In genomic region chr15:57589404-57590377, GRCm38 (mm10) we compare ENCODE assay signal across 8 mouse cellular contexts.
DNase-seq lines count a peak whose midpoint lies in the region; ATAC-seq lines count a peak whose summit lies in the region.

No protein-coding gene starts in this region.

- no peak overlapping the region for H3K4me3 ChIP-seq in hindbrain, embryonic 13.5 days
- H3K4me3 ChIP-seq in midbrain, embryonic 12.5 days, result no peak overlapping the region

- DNase-seq in kidney, adult 9 months, result peak; percentile 23
- DNase-seq in kidney, adult 11 months, result no peak
- DNase-seq in cerebellum, postnatal 25 days, result peak; percentile 78 to 80
- DNase-seq in spleen, postnatal 4 days (ENCODE audit: low spot score in 2 of 2), result no peak
- no peak for DNase-seq in layer of hippocampus, postnatal 36 days
- DNase-seq in lung, postnatal 36 days, result no peak

- H3K27me3 ChIP-seq in hindbrain, embryonic 13.5 days, result no peaks in the 10 kb centered on the region
- H3K27me3 ChIP-seq in midbrain, embryonic 12.5 days, result no peaks in the 10 kb centered on the region

- peaks cover 22% of the 10 kb centered on the region for H3K4me1 ChIP-seq in hindbrain, embryonic 13.5 days (replicated peaks)
- H3K4me1 ChIP-seq in midbrain, embryonic 12.5 days, result peaks cover 16% of the 10 kb centered on the region

- WGBS in hindbrain, embryonic 13.5 days, result 37% methylated on average over 10 of the region's 12 CpGs
- 32% methylated on average over 11 of the region's 12 CpGs for WGBS in midbrain, embryonic 12.5 days

- peak overlapping the region; percentile 36 for H3K4me2 ChIP-seq in hindbrain, embryonic 13.5 days
- peak overlapping the region; percentile 21; the same call in 1 of the 2 replicates for H3K4me2 ChIP-seq in midbrain, embryonic 12.5 days (replicated peaks)

- peak; percentile 86 for ATAC-seq in hindbrain, embryonic 13.5 days (ENCODE audit: low FRiP score)
- peak; percentile 81 for ATAC-seq in midbrain, embryonic 12.5 days (ENCODE audit: low FRiP score, low read depth)

- peak overlapping the region; percentile 29; the same call in 1 of the 2 replicates for H3K9ac ChIP-seq in hindbrain, embryonic 13.5 days
- no peak overlapping the region for H3K9ac ChIP-seq in midbrain, embryonic 12.5 days (replicated peaks)

- H3K36me3 ChIP-seq in hindbrain, embryonic 13.5 days, result no peaks in the 10 kb centered on the region
- no peaks in the 10 kb centered on the region for H3K36me3 ChIP-seq in midbrain, embryonic 12.5 days

- H3K27ac ChIP-seq in hindbrain, embryonic 13.5 days, result peak overlapping the region; percentile 73
- H3K27ac ChIP-seq in midbrain, embryonic 12.5 days (replicated peaks), result peak overlapping the region; percentile 42

- no peaks in the 10 kb centered on the region for H3K9me3 ChIP-seq in hindbrain, embryonic 13.5 days
- no peaks in the 10 kb centered on the region for H3K9me3 ChIP-seq in midbrain, embryonic 12.5 days

Comparison
In these comparisons a context has a peak if more than half of its experiments do, and no peak if none do; other contexts are left out.
1. DNase-seq: peak in kidney, adult 9 months (single experiment) and cerebellum, postnatal 25 days (2 of 2); none in kidney, adult 11 months (single experiment), spleen, postnatal 4 days (0 of 2), layer of hippocampus, postnatal 36 days (0 of 2) and lung, postnatal 36 days (single experiment).